Mouse (Mus musculus) large intestine, adult 2 months (tissue): Measurements from ENCODE around the gene Pigk. TPM values are rescaled to one million over a fixed set of nuclear protein-coding genes. Genes with fewer than 3 reads are reported as not detected.

Source experiments
- DNase-seq: peaks from one replicate; pipeline ENCODE4 v3.0.0-alpha.2; 2012; ENCODE audit warnings: low read depth, low spot score
- WGBS: fragments of 180-500 bp; shearing (Covaris S2); methylation state at CpG from one replicate; pipeline ENCODE4 v1.1.7; 2018; 5-methylcytosine and 5-hydroxymethylcytosine counted together
- polyA plus RNA-seq: library from polyadenylated mRNA; depleted of rRNA; stranded (reverse); fragments of >200 nt; gene quantifications from 2 replicates; pipeline ENCODE4 v1.2.3, GENCODE M21; 2012

Gene Pigk
- polyA plus RNA-seq, 1 experiment, result 7.5 TPM

DNA sequence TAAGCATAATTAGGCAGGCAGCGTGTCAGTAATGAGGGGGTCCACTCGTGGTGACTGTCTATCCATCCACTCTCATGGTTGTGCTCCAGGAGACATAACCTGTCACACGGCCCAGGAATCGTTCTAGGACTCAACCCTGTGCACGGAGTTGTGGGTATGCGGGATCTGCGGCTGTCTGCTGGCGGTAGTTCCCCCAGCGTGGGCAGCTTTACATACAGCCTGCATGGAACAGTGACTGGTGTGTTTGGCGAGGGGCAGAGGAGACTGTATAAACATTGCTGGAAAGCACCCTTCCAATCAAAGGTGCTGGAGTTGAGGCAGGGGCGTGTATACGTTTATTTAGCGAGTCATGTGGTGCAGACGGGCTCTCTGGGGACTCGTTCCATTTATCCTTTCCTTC lies 209.6 kb downstream of the Pigk start:
- WGBS, result 27% methylated on average over 15 of the region's 15 CpGs

DNA sequence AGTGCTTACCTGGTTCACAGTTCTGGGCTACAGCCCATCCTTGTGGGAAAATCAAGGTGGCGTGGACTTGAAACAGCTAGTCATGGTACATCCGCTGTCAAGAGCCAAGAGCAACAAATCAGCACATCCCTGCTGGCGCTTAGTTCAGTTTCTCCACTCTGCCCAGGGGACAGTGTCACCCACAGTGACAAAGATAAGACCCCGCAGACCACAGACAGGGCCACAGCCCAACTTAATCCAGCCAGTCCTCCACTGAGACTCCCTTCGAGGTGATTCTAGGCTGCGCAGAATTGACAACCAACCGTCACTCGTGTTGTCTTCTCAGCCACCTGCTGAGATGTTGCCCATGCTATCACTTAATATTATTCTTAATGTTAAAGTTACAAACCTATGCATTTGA lies 211.5 kb downstream of the Pigk start:
- WGBS, result 89% methylated on average over 8 of the region's 8 CpGs
- no peak for DNase-seq

More for the DNA sequence above, 209.6 kb downstream of the Pigk start:
- DNase-seq, result no peak

DNA sequence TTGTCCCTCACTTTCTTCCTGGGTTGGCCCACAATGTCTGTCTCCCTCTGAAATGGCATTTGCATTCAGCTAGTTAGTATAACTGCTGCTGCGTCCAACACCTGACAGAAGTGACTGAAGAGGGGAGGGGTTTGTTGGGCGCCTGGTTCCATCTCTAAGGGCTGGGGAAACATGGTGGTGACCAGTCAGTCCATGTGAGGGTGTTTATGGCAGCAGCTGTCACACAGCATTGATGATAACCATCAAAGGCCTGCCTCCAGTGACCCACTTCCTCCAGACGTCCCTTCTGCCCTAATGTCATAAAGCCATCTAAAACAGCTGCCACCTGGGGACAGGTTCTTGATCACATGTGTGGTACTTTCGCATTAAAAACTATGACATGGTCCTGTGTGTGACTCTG lies 212.3 kb downstream of the Pigk start:
- no peak for DNase-seq
- WGBS, result 48% methylated on average over 4 of the region's 4 CpGs

DNA sequence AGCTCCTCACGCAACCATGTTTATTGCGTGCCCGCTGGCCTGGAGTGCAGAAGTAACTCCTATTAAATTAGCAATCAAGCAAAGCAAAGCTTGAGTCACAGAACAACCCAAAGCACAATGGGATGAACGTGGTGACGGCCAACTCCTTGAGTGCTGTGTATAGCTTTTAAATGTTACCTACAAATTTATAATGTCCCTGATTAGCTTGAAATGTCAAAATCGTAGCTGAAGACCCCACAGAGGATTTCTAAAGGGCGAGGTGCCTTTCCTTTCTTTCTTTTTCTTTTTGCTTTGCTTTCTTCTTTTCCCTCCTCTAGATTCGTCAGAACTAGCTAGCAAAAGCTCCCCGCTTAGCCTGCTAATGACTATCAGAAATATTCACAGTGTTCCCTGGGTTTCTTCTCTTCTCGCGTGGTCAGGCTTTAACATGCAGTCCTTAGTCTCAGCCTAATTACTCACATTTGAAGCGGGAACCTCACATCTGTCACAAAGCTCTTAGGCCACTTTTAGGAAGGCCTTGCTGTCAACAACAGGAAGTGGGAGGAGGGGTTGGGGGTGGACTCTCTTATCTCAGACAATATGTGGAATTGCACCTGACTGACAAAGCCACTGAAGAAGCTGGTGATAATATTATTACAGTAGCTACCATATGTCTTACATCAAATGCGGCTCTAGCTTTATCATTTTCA lies 214.5 kb downstream of the Pigk start:
- no peak for DNase-seq
- WGBS, result 54% methylated on average over 13 of the region's 13 CpGs

DNA sequence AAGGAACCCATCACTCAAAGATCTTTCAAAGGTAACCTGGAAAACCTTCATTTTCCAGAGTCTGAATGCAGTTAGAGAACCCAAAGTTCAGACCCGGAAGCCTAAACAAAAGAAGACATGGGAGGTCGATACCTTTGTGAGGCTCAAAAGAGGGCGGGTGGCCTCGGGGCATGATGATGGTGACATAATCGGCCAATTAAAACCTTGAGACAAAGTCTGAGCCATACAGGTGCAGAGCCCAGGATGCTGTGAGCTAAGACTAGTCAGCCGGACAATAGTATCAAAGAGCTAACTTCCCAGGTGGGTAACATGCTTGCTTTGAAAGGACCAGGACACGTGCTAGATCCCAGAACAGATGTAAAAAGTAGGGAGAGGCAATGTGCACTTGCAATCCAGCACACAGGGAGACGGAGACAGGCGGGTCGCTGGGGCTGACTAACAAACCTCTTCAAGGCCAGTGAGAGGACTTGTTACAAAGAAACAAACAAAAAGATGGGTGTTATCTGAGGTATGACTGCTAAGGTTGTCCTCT lies 215.4 kb downstream of the Pigk start:
- 51% methylated on average over 10 of the region's 10 CpGs for WGBS
- DNase-seq, result no peak

DNA sequence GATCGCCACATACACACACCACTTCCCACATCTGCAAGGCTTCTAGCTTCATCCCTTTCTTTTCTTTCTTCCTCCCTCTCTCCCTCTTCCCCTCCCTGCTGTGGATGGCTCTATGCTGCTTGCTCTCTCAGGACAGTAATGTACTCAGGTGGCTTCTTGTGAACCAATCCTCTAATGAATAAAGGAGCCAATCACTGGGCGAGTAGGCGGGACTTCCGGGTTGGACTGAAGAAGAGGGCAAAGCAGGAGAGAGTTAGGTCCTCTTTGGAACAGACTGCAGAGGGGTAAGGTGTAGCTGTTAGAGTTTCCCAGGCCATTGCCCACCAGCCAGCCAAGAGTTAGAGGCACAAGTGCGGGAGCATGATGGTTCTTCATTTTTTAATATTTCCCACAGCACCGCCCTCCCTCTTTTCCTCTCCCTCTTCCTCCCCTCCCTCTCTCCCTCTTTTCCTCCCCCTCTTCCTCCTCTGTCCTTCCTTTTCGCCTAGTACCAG lies 215.9 kb downstream of the Pigk start:
- DNase-seq, result no peak
- 80% methylated on average over 7 of the region's 7 CpGs for WGBS

DNA sequence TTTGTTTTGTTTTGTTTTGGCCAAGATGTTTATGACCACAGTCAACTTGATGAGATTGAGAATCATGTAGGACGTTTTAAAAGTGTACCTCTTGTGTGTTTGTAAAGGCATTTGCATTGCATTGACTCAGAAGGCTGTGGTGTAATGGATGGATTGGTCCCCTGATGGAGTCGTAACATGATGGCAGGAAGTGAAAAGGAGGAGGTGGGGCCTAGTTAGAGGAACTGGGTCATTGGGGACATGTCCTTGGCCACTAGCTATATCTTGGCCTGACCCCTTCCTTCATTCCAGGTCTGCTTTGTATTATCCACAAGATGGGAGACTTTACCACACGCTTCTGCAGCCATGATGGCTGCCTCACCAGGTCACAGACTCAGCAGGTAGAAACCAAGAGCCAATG lies 217.5 kb downstream of the Pigk start:
- no peak for DNase-seq
- 76% methylated on average over 3 of the region's 3 CpGs for WGBS

DNA sequence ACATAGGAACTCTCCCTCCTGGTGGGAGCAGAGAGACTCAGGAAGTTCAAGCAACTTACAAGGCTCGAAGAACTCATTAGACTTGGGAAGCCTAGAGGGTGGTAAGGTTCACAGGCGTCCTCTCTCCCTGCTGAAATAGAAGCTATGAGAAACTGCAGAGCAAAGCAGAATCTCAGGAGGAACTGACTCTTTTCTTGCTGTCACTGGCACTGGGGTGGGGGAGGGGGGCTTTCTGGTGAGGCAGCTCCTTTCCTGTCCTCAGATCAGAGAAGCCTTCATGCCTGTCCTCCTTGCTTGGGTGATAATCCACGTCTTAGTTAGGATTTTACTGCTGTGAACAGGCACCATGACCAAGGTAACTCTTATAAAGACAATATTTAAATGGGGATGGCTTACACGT lies 218.2 kb downstream of the Pigk start:
- 68% methylated on average over 4 of the region's 4 CpGs for WGBS
- no peak for DNase-seq

DNA sequence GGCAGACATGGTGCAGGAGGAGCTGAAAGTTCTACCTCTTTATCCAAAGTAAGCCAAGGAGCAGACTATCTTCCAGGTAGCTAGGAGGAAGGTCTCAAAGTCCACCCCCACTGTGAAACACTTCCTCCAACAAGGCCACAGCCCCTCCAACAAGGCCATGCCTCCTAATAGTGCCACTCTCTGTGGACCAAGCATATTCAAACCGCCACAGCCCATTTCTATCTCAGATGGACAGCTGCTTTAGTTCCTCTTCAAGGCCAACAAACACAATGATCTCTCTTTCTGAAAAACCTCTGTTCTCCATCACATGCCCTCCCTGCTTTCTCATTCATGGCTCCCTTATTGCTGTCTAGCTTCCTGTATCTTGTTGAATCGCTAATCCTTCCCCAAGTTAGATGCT lies 218.6 kb downstream of the Pigk start:
- WGBS, result 84% methylated on average over 2 of the region's 2 CpGs
- DNase-seq, result no peak

DNA sequence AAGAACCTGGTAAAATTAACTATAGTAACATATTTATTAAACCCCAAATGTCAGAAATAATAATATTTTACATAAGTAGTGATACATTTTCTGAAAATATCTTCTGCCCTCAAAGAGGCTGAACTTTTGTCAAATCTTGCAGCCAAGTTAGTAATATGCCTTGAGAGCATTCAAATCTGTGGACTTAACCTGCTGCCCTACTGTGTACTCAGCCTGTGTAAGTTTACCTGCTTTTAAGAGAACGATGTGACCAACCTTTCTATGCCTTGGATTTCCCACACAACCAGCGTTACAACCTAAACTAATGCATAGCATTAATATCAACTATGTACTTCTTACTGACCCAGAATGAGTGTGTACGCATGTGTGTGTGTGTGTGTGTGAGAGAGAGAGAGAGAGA lies 219.8 kb downstream of the Pigk start:
- no peak for DNase-seq
- 89% methylated on average over 3 of the region's 3 CpGs for WGBS

DNA sequence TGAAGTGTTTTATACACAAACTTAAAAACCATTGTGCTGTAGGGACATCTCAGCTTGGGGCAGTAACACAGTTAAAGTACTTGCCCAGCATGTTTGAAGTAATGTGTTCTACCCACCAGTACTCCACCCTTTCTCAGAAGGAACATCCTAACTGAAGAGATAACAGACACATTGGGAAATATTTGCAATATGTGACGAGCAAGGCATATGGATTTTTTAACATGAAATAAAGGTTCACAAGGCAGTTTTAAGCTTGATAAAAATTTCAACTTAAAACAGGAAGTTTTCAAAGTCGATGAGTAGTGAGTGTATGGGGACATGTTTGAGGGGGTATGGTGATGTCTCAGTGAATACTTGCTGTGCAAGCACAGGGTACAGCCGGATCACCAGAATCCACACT lies 222.4 kb downstream of the Pigk start:
- 83% methylated on average over 3 of the region's 3 CpGs for WGBS
- no peak for DNase-seq

DNA sequence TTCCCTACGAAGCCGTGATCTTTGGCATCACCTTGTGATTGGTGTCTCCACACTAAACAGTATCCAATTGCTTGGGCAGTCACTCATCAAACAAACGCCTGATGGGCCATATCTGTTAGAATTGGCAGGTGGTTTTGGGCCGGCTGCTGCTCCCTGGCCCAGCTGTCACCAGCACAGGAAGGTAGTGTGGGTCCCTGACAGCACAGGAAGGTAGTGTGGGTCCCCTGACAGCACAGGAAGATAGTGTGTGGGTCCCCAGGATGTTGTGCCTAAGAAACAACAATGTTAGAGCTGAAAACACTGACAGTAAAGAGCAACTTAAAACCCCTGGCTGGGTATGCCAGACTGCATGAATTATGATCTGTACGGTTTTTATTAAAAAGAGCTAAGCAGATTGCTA lies 227.8 kb downstream of the Pigk start:
- WGBS, result 65% methylated on average over 5 of the region's 5 CpGs
- DNase-seq, result no peak

DNA sequence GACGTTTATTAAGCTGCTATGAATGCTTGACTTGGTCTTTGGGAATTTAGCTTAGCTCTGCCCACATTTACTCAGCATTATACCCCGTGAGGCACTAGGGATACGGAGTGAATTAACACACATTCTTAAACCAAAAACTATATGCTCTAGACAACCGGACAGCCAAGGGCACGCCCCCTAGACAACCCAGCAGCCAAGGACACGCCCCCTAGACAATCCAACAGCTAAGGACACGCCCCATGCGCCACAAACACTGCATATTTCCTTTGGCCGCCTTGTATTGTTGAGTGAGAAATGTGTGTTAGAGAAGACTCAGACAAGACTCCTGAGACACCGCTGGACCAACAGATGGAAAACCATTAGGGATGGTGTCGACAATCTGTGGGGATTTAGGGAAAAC lies 229.1 kb downstream of the Pigk start:
- DNase-seq, result no peak
- WGBS, result 58% methylated on average over 11 of the region's 11 CpGs

DNA sequence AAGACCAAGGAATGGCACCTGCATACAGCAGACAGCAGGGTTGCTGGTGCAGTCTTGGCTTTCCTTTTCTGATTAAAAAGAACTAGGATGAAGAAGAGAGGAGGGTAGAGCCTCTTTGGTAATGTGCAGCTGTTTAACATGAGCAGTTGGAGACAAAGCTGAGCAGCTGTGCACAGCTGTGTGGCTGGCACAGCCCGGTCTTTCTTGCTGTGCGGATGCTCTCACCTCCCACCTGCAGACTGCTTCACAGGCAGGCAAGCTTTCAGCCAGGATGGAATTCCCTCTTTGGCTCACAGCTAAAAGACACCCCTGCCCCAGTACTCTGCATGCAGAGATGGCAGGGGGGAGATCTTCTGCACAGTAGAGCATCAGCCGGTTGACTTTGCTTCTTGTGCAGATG lies 230.9 kb downstream of the Pigk start:
- 83% methylated on average over 3 of the region's 3 CpGs for WGBS
- DNase-seq, result no peak

DNA sequence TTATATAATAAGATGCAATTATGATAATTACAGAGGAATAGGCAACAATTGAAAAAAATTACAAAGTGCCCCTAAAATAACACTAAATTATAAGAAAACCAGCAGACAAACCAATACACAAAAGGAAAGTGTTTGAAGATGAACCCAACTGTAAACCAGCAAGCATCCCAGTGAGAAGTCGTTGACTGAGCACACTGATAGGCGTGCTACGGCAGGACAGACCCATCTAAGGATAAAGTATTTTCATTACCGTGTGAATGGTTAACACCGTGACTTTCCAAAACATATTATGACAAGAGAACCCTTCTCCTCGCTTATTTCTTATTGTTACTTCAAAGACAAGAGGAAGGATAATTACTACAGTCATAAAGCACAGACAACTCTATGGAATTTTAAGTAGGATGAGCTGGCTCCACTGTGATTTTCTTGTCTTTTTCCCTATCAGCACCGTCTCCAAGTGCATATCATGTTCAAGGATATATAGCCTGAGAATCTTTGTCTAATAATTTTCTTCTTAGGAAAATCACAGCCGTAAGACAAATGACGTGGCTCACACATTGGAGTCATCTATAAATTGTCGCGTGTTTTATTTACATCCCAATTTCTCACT lies 233.2 kb downstream of the Pigk start:
- WGBS, result 81% methylated on average over 11 of the region's 11 CpGs
- DNase-seq, result no peak

DNA sequence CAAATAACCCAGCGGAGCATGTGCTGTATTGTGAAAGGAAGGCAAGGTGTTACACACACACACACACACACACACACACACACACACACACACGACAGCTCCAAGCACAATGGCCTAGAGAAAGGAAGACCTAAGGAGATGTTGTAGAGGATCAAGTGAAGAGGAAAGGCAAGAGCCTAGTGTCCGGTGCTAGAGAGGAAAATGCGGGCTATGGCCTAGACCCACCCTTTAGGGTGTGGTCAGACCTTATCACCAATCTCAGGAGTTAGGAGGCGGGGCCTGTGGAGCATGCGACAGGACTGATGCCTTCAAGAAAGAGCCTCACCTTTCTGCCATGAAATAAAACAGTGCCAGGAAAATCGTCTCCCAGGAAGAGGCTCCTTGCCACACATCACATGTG lies 234.7 kb downstream of the Pigk start:
- 71% methylated on average over 7 of the region's 7 CpGs for WGBS
- DNase-seq, result no peak

DNA sequence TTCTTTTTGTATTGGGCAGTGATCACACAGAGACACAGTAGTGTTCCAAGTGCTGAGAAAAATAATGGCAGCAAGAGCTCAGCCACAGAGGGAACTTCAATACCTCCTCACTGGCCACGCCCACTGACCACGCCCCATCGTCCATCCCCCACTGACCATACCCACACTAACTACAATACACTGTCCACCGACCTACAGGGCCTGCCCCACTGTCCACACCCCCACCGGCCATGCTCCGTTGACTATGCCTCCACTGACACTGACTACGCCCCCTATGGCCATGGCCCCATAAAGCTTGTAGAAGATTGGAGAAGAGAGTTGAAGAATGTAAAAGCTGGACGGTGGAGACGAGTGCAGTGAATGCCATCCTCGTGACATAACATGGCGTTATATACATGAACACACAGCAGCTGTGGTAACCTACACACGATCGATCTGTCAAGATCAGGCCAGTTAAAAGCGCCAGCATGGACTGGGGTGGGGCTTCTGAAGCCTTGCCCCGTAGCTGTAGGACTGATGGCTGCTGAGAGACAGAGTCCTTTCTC lies 235.4 kb downstream of the Pigk start:
- no peak for DNase-seq
- WGBS, result 88% methylated on average over 15 of the region's 15 CpGs

DNA sequence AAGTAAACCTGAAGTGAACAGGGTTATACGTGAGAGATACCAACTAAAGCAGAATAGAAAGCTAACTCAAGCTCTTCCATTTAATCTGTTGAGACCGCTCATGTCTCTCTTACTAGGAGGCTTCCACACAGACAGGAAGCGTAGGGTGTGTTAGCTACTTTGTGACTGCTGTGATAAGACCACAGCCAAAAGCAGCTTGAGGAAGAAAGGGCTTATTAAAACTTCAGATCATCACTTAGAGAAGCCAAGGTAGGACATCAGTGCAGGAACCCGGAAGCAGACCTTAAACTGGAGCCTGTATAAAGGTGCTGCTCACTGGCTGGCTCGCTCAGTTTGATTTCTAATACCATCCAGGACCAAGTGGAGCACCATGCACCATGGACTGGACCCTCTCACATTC lies 236.4 kb downstream of the Pigk start:
- WGBS, result 88% methylated on average over 5 of the region's 5 CpGs

DNA sequence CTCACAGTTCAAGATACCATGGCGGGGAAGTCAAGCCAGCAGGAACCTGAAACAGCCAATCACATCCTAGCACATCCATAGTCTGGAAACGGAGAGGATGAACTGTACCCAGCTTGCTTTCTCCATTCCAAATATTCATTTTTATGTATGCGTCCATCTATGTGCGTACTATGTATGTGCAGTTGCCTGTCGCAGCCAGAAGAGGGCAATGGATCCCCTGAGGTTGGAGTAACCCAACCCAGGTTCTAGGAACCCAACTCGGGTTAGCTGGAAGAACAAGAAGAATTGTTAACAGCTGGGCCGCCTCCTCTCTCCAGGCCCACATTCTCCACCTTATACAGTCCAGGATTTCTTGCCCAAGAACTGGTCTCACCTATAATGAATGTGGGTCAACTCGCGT lies 237.0 kb downstream of the Pigk start:
- no peak for DNase-seq

More for the DNA sequence above, 236.4 kb downstream of the Pigk start:
- DNase-seq, result no peak

DNA sequence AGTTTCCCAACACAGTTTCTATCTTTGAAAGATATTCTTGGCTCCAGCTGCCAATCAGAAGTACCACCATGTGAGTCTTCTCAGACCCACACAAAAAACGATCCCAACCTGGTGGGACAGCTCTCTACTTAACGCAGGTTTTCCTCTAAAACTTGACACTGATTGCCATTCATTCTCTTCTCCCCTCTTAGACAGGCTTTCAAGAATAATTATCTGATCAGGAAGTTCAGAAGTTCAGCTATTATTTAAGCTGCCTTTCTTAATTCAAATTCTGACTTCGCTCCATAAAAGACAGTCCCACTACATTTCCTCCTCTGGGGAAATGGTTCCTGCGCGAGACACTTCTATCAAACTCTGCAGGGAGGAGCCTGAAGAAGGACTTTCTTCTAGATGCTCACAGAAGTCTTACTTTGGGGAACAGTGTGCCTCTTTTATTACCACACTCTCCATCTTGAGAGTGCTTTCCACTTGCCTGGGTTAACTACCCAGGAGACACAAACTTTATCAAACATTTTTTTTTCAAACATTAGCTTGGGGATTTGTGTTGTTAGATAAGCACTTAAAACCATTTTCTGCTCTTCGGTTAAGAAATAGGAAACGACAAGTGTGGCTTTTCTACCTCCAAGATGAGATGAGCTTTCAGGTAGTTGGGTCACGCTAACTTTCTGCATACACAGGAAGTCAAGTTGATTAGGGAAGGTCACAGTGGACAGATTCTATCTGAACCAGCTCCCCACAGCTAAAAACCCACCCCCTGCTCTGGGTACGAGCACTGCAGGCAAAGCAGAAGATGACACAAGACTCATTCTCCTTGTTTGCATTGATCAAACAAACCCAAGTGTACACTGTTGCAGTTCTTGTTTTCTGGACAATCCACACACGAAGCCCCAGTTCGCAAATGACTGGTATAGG lies 238.0 kb downstream of the Pigk start:
- WGBS, result 57% methylated on average over 11 of the region's 11 CpGs
- DNase-seq, result no peak

More for the DNA sequence above, 237.0 kb downstream of the Pigk start:
- WGBS, result 94% methylated on average over 9 of the region's 9 CpGs
